Mouse (Mus musculus) spleen, postnatal 10 days (tissue): ENCODE results near the gene Trim66.

ENCODE experiments used
- DNase-seq, 2 experiments: peaks; one replicate each; pipeline ENCODE4 v3.0.0; 2021 to 2022; ENCODE audit warnings: low spot score in 2 of 2

The Trim66 gene

DNA sequence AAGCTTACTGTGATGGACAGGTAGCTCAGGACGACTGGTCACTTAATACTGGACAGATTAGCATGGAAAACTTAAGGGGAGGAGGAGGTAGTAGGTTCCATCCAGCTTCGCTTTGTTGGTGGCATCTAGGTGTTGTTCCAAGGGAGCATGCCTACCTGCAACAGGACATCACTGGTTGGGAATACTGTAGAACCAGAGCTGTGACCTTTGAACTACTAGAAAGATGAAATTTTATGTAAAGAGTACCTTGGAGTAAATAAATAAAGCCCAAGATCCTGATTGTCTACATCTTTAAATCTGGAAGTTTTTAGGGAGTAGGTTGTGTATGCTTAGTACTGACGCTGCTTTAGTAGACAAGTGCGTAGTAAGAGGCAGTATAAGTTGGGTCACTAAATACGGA is 14.2 kb upstream of the Trim66 start:
- DNase-seq, result no peak

GRCm38 (mm10) chr7:109519936-109520335 is 12.0 kb upstream of the Trim66 start:
- no peak for DNase-seq

GRCm38 (mm10) chr7:109518838-109519696 is 11.1 kb upstream of the Trim66 start, which contains the start of gene Rpl27a:
Gene Rpl27a (plus strand): TSS chr7:109519147.
- DNase-seq, result peak; percentile 97 to 100

GRCm38 (mm10) chr7:109518036-109518681 is 10.2 kb upstream of the Trim66 start:
- DNase-seq, result peak; percentile 36 to 47

DNA sequence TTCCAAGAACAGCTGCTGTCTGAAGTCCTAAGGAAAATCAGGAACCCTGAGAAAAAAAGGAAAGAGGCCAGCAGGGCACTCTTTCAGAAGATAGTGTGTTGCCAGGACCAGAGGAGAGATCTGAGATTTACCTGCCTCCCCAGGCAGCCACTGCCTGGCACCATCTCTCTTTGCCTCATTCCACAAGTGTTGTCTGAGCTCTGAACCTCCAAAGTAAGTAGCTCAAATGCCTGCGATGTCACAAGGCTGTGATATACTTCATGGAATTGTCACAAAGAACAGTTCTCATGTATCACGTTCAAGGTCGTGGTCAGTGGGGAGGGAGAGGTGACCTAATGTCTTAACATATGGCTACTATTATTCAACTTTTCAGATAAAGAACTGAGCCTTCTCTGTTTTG is 8.6 kb upstream of the Trim66 start:
- DNase-seq, result no peak

DNA sequence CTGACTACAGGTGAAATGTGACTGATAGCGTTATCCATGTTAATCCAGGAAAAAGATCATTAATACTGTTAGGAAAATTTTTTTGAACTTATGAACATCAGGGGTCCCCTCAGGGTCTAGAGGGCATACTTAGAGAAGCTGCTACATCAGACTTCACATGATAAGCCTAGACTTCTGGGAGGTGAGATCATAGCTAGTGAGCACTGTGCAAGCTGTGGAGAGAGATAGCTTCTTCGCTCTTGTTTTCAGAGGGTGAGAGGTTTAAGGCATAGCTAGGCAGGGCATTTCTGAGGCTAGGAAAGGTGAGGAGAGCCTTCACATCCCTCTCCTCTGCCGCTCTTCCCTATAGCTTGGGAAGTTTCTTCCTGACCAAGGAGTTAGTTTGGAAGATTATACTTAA is 3.9 kb upstream of the Trim66 start:
- DNase-seq, result no peak

DNA sequence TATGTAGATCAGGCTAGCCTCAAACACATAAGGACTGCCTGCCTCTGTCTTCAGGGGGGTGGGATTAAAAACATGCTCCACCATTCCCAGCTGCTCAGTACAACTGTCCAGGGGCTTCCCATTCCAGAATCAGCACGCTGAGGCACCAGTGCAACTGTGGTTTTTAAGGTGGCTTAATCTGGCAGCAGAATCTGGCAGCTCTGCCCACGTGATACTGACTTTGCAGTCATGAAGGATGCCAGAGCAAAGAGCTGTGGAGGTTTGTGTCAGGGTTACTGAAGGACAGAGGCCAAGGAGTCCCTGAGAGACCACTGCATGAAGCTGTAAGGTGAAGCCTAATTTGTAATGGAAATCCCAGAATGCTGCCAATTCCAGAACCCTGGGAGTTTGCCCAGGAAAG is 2.9 kb upstream of the Trim66 start:
- DNase-seq, result no peak

DNA sequence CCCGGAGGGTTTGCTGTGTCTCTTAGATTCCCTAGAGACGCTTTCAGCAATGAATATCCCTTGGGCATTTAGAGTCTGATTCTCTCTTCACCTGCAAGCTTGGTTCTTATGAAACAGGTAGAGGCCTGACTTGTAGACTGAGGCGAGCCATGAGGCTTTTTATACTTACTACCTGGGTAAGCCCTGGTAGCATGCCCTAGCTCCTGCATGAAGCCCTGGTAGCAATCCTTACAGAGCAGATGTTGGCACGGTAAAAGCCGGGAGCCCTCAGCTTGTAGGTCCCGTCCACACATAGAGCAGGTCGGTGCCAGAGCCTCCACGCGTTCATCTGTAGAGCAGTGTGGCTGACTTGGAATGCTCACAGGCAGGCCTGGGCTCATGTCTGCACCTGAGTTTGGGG is 362 bp downstream of the Trim66 start:
- DNase-seq, result no peak

DNA sequence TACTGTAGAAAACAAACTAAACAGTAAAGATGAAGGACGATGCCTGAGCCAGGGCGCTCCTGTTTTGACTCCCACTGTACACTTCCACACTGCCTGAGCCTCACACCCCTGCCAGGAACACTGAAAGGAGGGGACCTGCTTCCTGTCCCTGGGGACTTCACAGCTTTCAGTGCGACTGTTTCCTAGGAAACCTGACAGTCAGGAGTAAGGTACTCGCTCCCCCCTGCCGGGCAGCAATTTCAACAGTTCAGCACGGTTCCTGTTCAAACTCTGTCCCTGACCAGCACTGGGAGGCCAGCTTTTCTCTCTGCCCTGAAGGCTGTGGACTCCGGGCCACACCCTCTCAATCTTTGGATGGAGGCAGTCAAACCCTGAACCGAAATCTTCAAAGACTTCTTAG is 815 bp downstream of the Trim66 start:
- no peak for DNase-seq

- no peak for DNase-seq
Measured at GRCm38 (mm10) chr7:109497507-109497906, 10.4 kb downstream of the Trim66 start.

GRCm38 (mm10) chr7:109493319-109494316 is 14.3 kb downstream of the Trim66 start:
- no peak for DNase-seq

GRCm38 (mm10) chr7:109492616-109493318 is 15.2 kb downstream of the Trim66 start:
- no peak for DNase-seq

GRCm38 (mm10) chr7:109484221-109484620 is 23.7 kb downstream of the Trim66 start:
- no peak for DNase-seq

DNA sequence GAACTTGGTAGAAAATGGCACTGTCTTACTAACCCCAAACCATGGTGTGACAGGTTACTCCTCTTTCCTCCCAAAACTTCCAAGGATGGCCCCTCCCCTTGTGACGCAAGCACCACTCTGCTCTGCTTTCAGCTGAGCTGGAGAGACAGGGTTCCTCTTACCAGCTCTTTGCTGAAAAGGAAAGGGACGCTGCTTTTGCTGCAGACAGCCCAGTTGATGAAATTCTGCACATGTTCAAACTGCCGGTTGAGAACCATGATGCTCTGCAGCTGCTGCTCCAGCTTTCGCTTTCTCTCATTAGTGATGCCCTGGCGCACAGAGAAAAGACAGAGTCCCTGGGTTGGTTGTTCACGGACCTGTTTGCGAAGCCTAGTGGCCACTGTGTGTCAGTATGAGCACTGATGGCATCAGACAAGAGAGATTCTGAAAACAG is 27.2 kb downstream of the Trim66 start:
- peak in 1 of 2 experiments; percentile 28 for DNase-seq

DNA sequence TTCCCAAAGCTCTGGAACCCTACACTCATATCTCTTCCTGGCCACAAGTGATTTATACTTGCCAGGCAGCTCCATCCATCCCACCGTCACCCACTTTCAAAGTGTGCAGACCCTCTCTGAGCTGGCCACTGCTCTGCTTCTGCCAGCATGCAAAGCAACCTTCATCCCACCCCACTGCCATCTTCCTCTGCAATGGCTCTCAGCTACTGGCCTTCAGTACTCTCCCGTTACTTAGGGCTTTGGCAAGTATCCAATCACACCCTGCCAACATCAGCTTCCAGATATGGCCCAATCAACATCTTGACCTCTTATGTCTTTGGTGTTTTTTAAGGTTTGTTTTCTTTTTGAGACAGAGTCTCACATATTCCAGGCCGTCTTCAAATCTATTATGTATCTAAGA is 30.0 kb downstream of the Trim66 start:
- DNase-seq, result no peak

- DNase-seq, result no peak
Measured at GRCm38 (mm10) chr7:109470700-109471099, 37.2 kb downstream of the Trim66 start.

DNA sequence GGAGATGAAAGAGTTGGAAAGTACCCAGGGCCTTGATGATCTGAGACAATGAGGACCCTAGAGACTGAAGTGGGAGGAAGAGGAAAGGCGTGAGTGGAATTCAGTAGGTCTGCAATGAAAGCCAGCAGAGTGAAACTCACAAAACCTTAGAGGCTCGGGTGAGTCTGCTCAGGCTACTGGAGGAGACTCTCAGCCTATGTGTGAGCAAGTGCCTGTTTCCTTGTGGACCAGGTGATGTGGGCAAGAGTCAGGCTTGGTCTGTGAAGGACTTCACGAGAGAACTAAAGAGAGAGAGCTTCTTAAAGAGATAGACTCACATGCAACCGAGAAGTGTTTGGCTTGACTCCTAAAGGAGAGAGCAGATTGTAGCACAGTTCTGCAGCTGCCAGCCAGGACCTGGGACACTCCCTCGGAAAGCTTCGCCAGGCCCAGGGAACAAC is 39.7 kb downstream of the Trim66 start:
- DNase-seq, result no peak

GRCm38 (mm10) chr7:109467591-109467990 is 40.3 kb downstream of the Trim66 start:
- DNase-seq, result no peak

GRCm38 (mm10) chr7:109460698-109461097 is 47.2 kb downstream of the Trim66 start:
- DNase-seq, result no peak

- DNase-seq, result no peak
Measured at GRCm38 (mm10) chr7:109456563-109456962, 51.4 kb downstream of the Trim66 start.

GRCm38 (mm10) chr7:109455748-109456147 is 52.2 kb downstream of the Trim66 start:
- DNase-seq, result no peak
